Mouse (Mus musculus) CD4-positive, CD25-positive, alpha-beta regulatory T cell, adult 2 months (primary cell): Measurements from ENCODE around the gene Dglucy.

Experiments
- DNase-seq: peaks from one replicate; pipeline ENCODE4 v3.0.0-alpha.2; 2012; ENCODE audit warnings: low read depth, low spot score

Gene Dglucy

GRCm38 (mm10) chr12:100928286-100928685 lies 149.4 kb downstream of the Dglucy start:
- no peak for DNase-seq

GRCm38 (mm10) chr12:100931653-100932052 lies 152.8 kb downstream of the Dglucy start:
- DNase-seq = no peak

GRCm38 (mm10) chr12:100934796-100935195 lies 155.9 kb downstream of the Dglucy start:
- no peak for DNase-seq

DNA sequence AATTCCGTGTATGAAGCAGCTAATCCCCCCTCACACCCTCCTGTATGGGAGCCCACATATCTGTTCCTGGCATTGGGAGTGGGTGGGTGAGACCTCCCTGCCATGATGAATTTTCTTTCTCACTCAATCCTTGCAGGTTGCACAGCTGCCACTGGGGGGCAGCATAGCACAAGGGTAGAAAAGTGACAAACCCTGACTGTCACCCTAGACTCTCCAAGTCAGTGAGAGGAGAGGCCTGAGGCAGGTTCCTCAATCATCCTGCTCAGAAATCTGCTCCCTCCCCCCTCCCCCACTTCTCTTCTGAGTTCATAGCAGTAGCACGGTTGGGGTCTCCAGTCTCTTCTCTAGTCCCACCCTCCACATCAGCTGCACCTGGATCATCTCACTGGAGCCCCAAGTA lies 157.3 kb downstream of the Dglucy start:
- peak; percentile 84 for DNase-seq

DNA sequence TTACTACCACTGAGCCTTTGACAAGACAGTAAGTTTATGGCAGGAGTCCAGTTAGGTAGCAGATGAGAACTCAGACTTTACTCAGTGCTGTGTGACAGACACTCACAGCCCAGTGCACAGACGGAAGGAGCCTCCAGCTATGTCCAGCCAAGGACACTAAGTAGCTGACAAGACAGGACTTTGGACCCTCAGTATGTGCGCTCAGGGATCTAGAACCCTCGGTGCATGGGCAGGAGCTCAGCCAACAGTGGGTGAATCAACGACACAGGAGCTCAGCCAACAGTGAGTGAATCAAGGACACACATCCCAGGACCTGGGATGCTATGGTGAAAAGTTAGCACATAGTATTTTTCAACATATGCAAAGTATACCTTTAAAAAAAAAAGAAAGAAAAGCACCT lies 157.9 kb downstream of the Dglucy start:
- no peak for DNase-seq

GRCm38 (mm10) chr12:100937441-100938360 lies 158.8 kb downstream of the Dglucy start:
- DNase-seq = no peak

DNA sequence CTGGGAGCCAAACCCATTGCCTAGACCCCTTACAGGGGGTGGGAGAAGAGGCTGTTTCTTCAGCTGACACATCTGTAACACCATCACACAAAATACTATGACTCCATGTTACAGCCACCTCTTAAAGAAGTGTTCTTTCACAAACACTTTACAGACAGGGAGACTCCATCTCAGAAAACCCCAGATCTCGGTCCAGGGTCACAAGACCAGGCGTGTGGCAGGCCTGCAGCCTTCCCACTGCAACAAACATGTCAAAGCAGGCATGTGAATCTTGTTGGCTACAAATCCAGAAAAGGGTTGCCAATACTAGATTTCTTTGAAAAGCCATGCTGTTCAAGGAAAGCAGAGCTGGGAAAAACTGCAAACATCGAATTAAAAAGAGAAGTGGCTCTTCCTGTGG lies 162.5 kb downstream of the Dglucy start:
- no peak for DNase-seq

- no peak for DNase-seq
Measured at GRCm38 (mm10) chr12:100943146-100943545, 164.3 kb downstream of the Dglucy start.

- DNase-seq = no peak
Measured at GRCm38 (mm10) chr12:100944921-100945336, 166.1 kb downstream of the Dglucy start.

DNA sequence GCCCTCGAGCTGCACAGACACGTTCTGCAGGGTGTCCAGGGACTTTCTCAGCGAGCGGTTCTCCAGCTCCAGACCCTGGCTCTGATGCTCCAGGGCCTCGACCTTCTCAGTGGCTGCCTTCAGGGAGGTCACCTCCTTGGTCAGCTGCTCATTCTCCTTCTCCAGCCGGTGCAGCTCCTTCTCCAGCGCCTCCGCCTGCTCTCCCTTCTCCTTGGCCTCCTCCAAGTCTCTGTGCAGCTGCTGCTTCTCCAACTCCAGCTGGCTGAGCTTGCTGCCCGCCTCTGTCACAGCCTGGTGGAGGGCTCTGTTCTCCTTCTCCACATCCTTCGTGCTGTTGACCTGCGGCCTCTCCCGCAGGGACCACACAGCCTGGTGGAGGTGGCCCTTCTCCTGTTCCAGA lies 166.6 kb downstream of the Dglucy start:
- DNase-seq = no peak

DNA sequence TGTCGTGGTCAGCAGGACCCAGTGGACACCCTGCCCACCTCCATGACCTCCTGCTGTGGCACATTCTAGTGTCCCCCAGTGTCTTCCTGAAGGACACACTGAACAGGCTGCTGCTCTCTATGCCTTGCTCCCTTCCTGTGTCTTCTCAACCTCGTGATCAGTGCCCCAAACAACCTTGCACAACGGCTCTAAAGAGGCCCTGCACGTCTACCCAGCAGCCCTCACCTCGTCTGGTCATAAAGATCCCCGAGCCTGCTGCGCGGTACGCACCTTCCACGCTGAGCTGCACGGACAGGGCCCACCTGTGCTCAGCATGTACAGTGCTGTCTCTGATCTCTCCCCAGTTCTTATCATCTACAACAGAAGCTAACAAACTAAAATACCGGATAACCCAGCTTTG lies 167.1 kb downstream of the Dglucy start:
- no peak for DNase-seq
